Comparison of ENCODE assay signal across 28 mouse cellular contexts in the genomic region with DNA sequence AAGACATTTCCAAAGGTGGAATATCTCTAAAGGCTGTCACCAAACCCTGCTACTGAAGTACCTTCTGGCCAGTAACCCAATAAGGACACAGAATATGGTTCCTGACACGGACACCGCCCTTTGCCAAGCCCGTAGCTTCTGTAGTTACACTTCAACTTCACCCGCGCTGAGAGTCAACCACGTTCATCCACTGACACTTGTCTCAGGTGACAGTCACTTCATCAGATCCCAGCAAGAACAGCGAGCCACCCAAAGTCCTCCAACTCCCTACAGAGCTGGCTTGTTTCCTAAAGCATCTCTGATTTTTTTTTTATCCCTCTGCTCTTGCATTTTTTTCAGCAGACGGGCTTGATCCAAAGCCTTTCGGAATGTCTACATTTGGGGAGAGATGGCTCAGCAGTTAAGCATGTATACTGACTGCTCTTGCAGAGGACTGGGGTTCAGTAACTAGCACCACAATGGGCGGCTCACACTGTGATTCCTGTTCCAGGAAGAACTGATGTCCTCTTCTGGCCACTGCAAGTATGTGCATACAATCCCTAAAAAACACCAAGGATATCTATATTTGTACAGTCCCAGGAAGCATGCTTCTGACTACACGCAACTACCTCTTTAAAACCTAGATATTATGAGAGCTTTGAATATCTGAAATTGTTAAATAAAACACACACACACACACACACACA. TPM values are rescaled to one million over a fixed set of nuclear protein-coding genes. Genes with fewer than 3 reads are reported as not detected.
DNase-seq lines count a peak whose midpoint lies in the region; ATAC-seq and TF ChIP-seq lines count a peak whose summit lies in the region.
"Had no signal": no experiment of that assay in that cellular context is flagged by ENCODE, and none has a peak within 500 bp of the region (broad histone marks: within the 10 kb centered on the region; RNA-seq: fewer than 3 reads in every experiment).

No protein-coding gene starts in this region.

- peak overlapping the region; percentile 65 for H3K27ac ChIP-seq in gastrocnemius, adult 2 months
- H3K27ac ChIP-seq in heart, embryonic 12.5 days (ENCODE audit: poor library complexity, severe bottlenecking), result peak overlapping the region; percentile 76
- no peak overlapping the region for H3K27ac ChIP-seq in limb, embryonic 10.5 days
- H3K27ac ChIP-seq: embryonic facial prominence, embryonic 10.5 days; embryonic facial prominence, embryonic 15.5 days; forebrain, embryonic 13.5 days; hindbrain, embryonic 10.5 days; hindbrain, embryonic 15.5 days; limb, embryonic 12.5 days; liver, embryonic 15.5 days; neural tube, embryonic 15.5 days had no signal

- ATAC-seq in heart, embryonic 12.5 days (ENCODE audit: insufficient number of reproducible peaks, low FRiP score), result no peak
- ATAC-seq: forebrain, embryonic 13.5 days; inflammation-experienced regulatory T-cells, adult 6 months had no signal

- H3K36me3 ChIP-seq in heart, embryonic 12.5 days, result peaks cover 16% of the 10 kb centered on the region
- H3K36me3 ChIP-seq in E14TG2a.4 (ENCODE audit: insufficient read depth, low read length), result no peaks in the 10 kb centered on the region
- H3K36me3 ChIP-seq in limb, embryonic 10.5 days, result peaks cover 10% of the 10 kb centered on the region; the same call in 1 of the 2 replicates
- H3K36me3 ChIP-seq: hindbrain, embryonic 15.5 days; liver, embryonic 15.5 days; neural tube, embryonic 15.5 days had no signal

- H3K27me3 ChIP-seq in heart, embryonic 12.5 days (replicated peaks), result no peaks in the 10 kb centered on the region
- H3K27me3 ChIP-seq in E14TG2a.4 (ENCODE audit: insufficient read depth, low read length), result no peaks in the 10 kb centered on the region
- H3K27me3 ChIP-seq in limb, embryonic 10.5 days (ENCODE audit: low read depth, poor library complexity, severe bottlenecking), result no peaks in the 10 kb centered on the region
- H3K27me3 ChIP-seq: embryonic facial prominence, embryonic 15.5 days; forebrain, embryonic 13.5 days; hindbrain, embryonic 15.5 days; limb, embryonic 12.5 days; liver, embryonic 15.5 days; neural tube, embryonic 15.5 days had no signal

- WGBS in heart, embryonic 12.5 days, result 71% methylated on average over 11 of the region's 11 CpGs
- 97% methylated on average over 11 of the region's 11 CpGs for WGBS in limb, embryonic 10.5 days

- DNase-seq in gastrocnemius, adult 2 months, result peak; percentile 42
- no peak for DNase-seq in gastrocnemius, postnatal 25 days
- DNase-seq in heart, postnatal 14 days, result no peak
- peak; percentile 66 for DNase-seq in ZHBTc4 (ENCODE audit: low read depth, low spot score)
- DNase-seq in right cerebral cortex, postnatal 4 days, result no peak
- DNase-seq in limb, embryonic 10.5 days (ENCODE audit: low spot score), result no peak
- DNase-seq: adrenal gland, adult 8-10 months; cerebellum, adult 8-10 months; cerebellum, postnatal 25 days; kidney, adult 18-20 months; kidney, postnatal 10 days; lung, embryonic 14.5 days; lung, postnatal 14 days; midbrain, embryonic 14.5 days; right cerebral cortex, adult 18-20 months; thymus, adult 2 months; thymus, postnatal 36 days had no signal

- no peak for TF ChIP-seq CTCF in gastrocnemius, adult 2 months (IDR thresholded peaks at IDR 0.05)
- peak; percentile 28 for TF ChIP-seq CTCF in E14TG2a.4 (conservative IDR thresholded peaks at IDR 0.05; ENCODE audit: low read length)

- H3K9ac ChIP-seq in heart, embryonic 12.5 days, result no peak overlapping the region
- H3K9ac ChIP-seq: embryonic facial prominence, embryonic 15.5 days; forebrain, embryonic 13.5 days; hindbrain, embryonic 15.5 days; limb, embryonic 12.5 days; liver, embryonic 15.5 days; lung, embryonic 14.5 days; neural tube, embryonic 15.5 days had no signal

- peaks cover 51% of the 10 kb centered on the region for H3K4me1 ChIP-seq in heart, embryonic 12.5 days (replicated peaks)
- peaks cover 50% of the 10 kb centered on the region for H3K4me1 ChIP-seq in E14TG2a.4 (replicated peaks; ENCODE audit: low read depth, low read length)
- peaks cover 2% of the 10 kb centered on the region; the same call in 1 of the 2 replicates for H3K4me1 ChIP-seq in limb, embryonic 10.5 days
- H3K4me1 ChIP-seq: embryonic facial prominence, embryonic 15.5 days; hindbrain, embryonic 10.5 days; neural tube, embryonic 15.5 days had no signal

- no peak overlapping the region for H3K4me2 ChIP-seq in heart, embryonic 12.5 days
- H3K4me2 ChIP-seq: embryonic facial prominence, embryonic 15.5 days; forebrain, embryonic 13.5 days; hindbrain, embryonic 15.5 days; limb, embryonic 12.5 days; liver, embryonic 15.5 days; lung, embryonic 14.5 days; neural tube, embryonic 15.5 days had no signal

- intact Hi-C loops in gastrocnemius, adult 2 months (cut with DNase I), result no loop called here
- intact Hi-C loops in heart, postnatal 14 days (cut with DNase I), result no loop called here

- H3K9me3 ChIP-seq in heart, embryonic 12.5 days (replicated peaks), result peaks cover 4% of the 10 kb centered on the region; the same call in 1 of the 2 replicates
- H3K9me3 ChIP-seq in E14TG2a.4 (ENCODE audit: low read length), result no peaks in the 10 kb centered on the region
- H3K9me3 ChIP-seq in limb, embryonic 10.5 days (replicated peaks), result no peaks in the 10 kb centered on the region
- H3K9me3 ChIP-seq: embryonic facial prominence, embryonic 15.5 days; hindbrain, embryonic 15.5 days; liver, embryonic 15.5 days; neural tube, embryonic 15.5 days had no signal

- H3K4me3 ChIP-seq in gastrocnemius, adult 2 months, result no peak overlapping the region
- H3K4me3 ChIP-seq in heart, embryonic 12.5 days, result no peak overlapping the region
- H3K4me3 ChIP-seq in E14TG2a.4 (replicated peaks; ENCODE audit: low read length), result no peak overlapping the region
- no peak overlapping the region for H3K4me3 ChIP-seq in limb, embryonic 10.5 days
- H3K4me3 ChIP-seq: embryonic facial prominence, embryonic 10.5 days; embryonic facial prominence, embryonic 15.5 days; forebrain, embryonic 13.5 days; hindbrain, embryonic 10.5 days; hindbrain, embryonic 15.5 days; limb, embryonic 12.5 days; liver, embryonic 15.5 days; neural tube, embryonic 15.5 days had no signal

RNA-seq across cellular contexts. Expression of a gene that starts 28.7 kb away (rescaled TPM):
- 10 to 100 TPM; 90.6 to 92.3 TPM for total RNA-seq in gastrocnemius, adult 2 months (2021)
- total RNA-seq in gastrocnemius, postnatal 25 days (2021), result 10 to 100 TPM; 66.5 to 70.1 TPM
- polyA plus RNA-seq in heart, embryonic 12.5 days (2016; fragmentation: Nextera tagmentation; extraction: Ambion mirVana), result 51.4 and 56.0 TPM in 2 replicates
- 100 to 1,000 TPM in 1 of 2 experiments, 10 to 100 TPM in 1; 95.6 to 104 TPM for total RNA-seq in heart, postnatal 14 days (2021)
- 13.5 and 13.6 TPM in 2 replicates for polyA plus RNA-seq in limb, embryonic 10.5 days (2016; fragmentation: Nextera tagmentation; extraction: Ambion mirVana)

Comparison
In these comparisons a context has a peak if more than half of its experiments do, and no peak if none do; other contexts are left out.
1. DNase-seq: peak in gastrocnemius, adult 2 months (single experiment) and ZHBTc4 (single experiment); none in gastrocnemius, postnatal 25 days (single experiment), heart, postnatal 14 days (0 of 2), right cerebral cortex, postnatal 4 days (single experiment) and limb, embryonic 10.5 days (single experiment).